Comparison of ENCODE assay signal across 28 mouse cellular contexts in the genomic region with DNA sequence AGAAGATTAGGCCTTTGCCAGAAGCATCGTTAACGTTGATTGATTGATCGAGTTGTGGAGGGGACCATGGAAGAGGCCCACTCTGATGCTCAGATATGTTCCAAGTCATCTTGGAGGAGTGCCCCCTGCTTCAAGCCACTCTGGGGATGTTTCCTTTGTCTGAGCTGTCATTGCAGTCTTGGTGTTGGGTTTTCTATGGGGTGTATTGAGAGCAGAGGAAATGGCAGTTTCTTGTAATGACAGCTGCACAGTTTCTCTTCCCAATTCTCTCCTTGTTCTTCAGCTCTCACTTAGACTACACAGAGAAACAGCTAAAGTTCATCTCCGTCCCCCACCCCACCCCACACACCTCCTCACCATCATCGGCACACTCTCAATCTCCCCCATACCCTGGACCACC.
DNase-seq lines count a peak whose midpoint lies in the region; ATAC-seq and TF ChIP-seq lines count a peak whose summit lies in the region.
"Had no signal": no experiment of that assay in that cellular context is flagged by ENCODE, and none has a peak within 500 bp of the region (broad histone marks: within the 10 kb centered on the region; RNA-seq: fewer than 3 reads in every experiment).

No protein-coding gene starts in this region.

- 44% methylated on average over 5 of the region's 5 CpGs for WGBS in lung, embryonic 15.5 days
- WGBS in lung, adult 2 months: 73% methylated on average over 5 of the region's 5 CpGs
- 72% methylated on average over 5 of the region's 5 CpGs for WGBS in heart, embryonic 10.5 days

- TF ChIP-seq CTCF in lung, adult 2 months (IDR thresholded peaks at IDR 0.05; ENCODE audit: insufficient read depth, low read length): no peak

- no peak for DNase-seq in lung, postnatal 14 days
- DNase-seq in lung, postnatal 10 days: peak; percentile 50
- DNase-seq in lung, adult 2 months: no peak
- DNase-seq in splenic B cell, adult 2 months (ENCODE audit: low read depth, low spot score): peak; percentile 23
- DNase-seq in heart, embryonic 10.5 days (ENCODE audit: low spot score): no peak
- DNase-seq in spleen, adult 18-20 months: no peak
- DNase-seq: adrenal gland, adult 8-10 months; adrenal gland, postnatal 25 days; embryo, embryonic 11 days; gastrocnemius, postnatal 10 days; gastrocnemius, postnatal 36 days; heart, adult 11 months; heart, postnatal 10 days; heart, postnatal 36 days had no signal

- no peak overlapping the region for H3K4me2 ChIP-seq in lung, embryonic 15.5 days
- H3K4me2 ChIP-seq: embryonic facial prominence, embryonic 13.5 days; forebrain, embryonic 12.5 days; heart, embryonic 12.5 days; heart, embryonic 15.5 days; hindbrain, embryonic 13.5 days had no signal

- peak; percentile 78; the same call in 1 of the 2 replicates for ATAC-seq in lung, embryonic 15.5 days (ENCODE audit: borderline replicate concordance, extremely low read depth, low FRiP score, low TSS enrichment)
- peak; percentile 64 for ATAC-seq in granulocyte monocyte progenitor cell, adult 5-6 weeks (replicated peaks; ENCODE audit: poor library complexity, severe bottlenecking)
- ATAC-seq: activated CD4-positive, CD25-positive, alpha-beta regulatory T cell, adult 4 months; CD4-positive, CD25-positive, alpha-beta regulatory T cell, adult 4 months; forebrain, embryonic 16.5 days; hindbrain, embryonic 16.5 days had no signal

- no peaks in the 10 kb centered on the region for H3K27me3 ChIP-seq in lung, embryonic 15.5 days
- H3K27me3 ChIP-seq in splenic B cell, adult 2 months (ENCODE audit: control insufficient read depth, insufficient read depth, low read length, poor library complexity, severe bottlenecking): no peaks in the 10 kb centered on the region
- no peaks in the 10 kb centered on the region for H3K27me3 ChIP-seq in heart, embryonic 10.5 days (ENCODE audit: insufficient read depth, poor library complexity, severe bottlenecking)
- H3K27me3 ChIP-seq: embryonic facial prominence, embryonic 13.5 days; forebrain, embryonic 12.5 days; heart, embryonic 12.5 days; heart, embryonic 15.5 days; hindbrain, embryonic 13.5 days had no signal

- no peaks in the 10 kb centered on the region for H3K36me3 ChIP-seq in lung, embryonic 15.5 days
- no peaks in the 10 kb centered on the region for H3K36me3 ChIP-seq in splenic B cell, adult 2 months (ENCODE audit: control insufficient read depth, insufficient read depth, low read length, poor library complexity, severe bottlenecking)
- H3K36me3 ChIP-seq in heart, embryonic 10.5 days: no peaks in the 10 kb centered on the region
- H3K36me3 ChIP-seq: embryonic facial prominence, embryonic 10.5 days; embryonic facial prominence, embryonic 13.5 days; heart, embryonic 12.5 days; heart, embryonic 15.5 days; hindbrain, embryonic 10.5 days had no signal

- H3K9ac ChIP-seq in lung, embryonic 15.5 days: no peak overlapping the region
- H3K9ac ChIP-seq: embryonic facial prominence, embryonic 13.5 days; forebrain, embryonic 12.5 days; heart, embryonic 12.5 days; heart, embryonic 15.5 days; hindbrain, embryonic 13.5 days had no signal

- no peak for TF ChIP-seq POLR2A in lung, adult 2 months (IDR thresholded peaks at IDR 0.05; ENCODE audit: borderline replicate concordance, extremely low read depth, low read depth, low read length)

- no peak overlapping the region for H3K4me3 ChIP-seq in lung, embryonic 15.5 days
- H3K4me3 ChIP-seq in lung, adult 2 months (replicated peaks; ENCODE audit: extremely low read depth, low read depth, low read length): no peak overlapping the region
- H3K4me3 ChIP-seq in heart, embryonic 10.5 days: no peak overlapping the region
- H3K4me3 ChIP-seq: embryonic facial prominence, embryonic 10.5 days; embryonic facial prominence, embryonic 13.5 days; erythroblast, embryonic 14.5 days; forebrain, embryonic 12.5 days; heart, embryonic 12.5 days; heart, embryonic 15.5 days; hindbrain, embryonic 10.5 days; hindbrain, embryonic 13.5 days had no signal

- no peaks in the 10 kb centered on the region for H3K9me3 ChIP-seq in lung, embryonic 15.5 days
- no peaks in the 10 kb centered on the region for H3K9me3 ChIP-seq in heart, embryonic 10.5 days
- H3K9me3 ChIP-seq: embryonic facial prominence, embryonic 10.5 days; embryonic facial prominence, embryonic 13.5 days; forebrain, embryonic 12.5 days; heart, embryonic 12.5 days; heart, embryonic 15.5 days; hindbrain, embryonic 10.5 days; hindbrain, embryonic 13.5 days had no signal

- H3K4me1 ChIP-seq in lung, embryonic 15.5 days: peaks cover 4% of the 10 kb centered on the region; the same call in 1 of the 2 replicates
- no peaks in the 10 kb centered on the region for H3K4me1 ChIP-seq in lung, adult 2 months (ENCODE audit: control insufficient read depth, insufficient read depth, low read length)
- H3K4me1 ChIP-seq in heart, embryonic 10.5 days: peaks cover 10% of the 10 kb centered on the region; the same call in 1 of the 2 replicates
- H3K4me1 ChIP-seq: heart, embryonic 12.5 days; heart, embryonic 15.5 days; hindbrain, embryonic 10.5 days had no signal

- no peak overlapping the region for H3K27ac ChIP-seq in lung, embryonic 15.5 days
- no peak overlapping the region for H3K27ac ChIP-seq in heart, embryonic 10.5 days
- H3K27ac ChIP-seq: embryonic facial prominence, embryonic 10.5 days; embryonic facial prominence, embryonic 13.5 days; forebrain, embryonic 12.5 days; heart, embryonic 15.5 days; hindbrain, embryonic 10.5 days; hindbrain, embryonic 13.5 days had no signal

Comparison
In these comparisons a context has a peak if more than half of its experiments do, and no peak if none do; other contexts are left out.
1. DNase-seq: peak in lung, postnatal 10 days (single experiment) and splenic B cell, adult 2 months (single experiment); none in lung, postnatal 14 days (single experiment), lung, adult 2 months (single experiment), heart, embryonic 10.5 days (single experiment) and spleen, adult 18-20 months (0 of 2).